Mouse (Mus musculus) ES-Bruce4 (cell line): ENCODE measurements around the gene Tcf19.
A peak's percentile ranks its signal among the peaks of the same experiment; 100 is the strongest.
"Not testable (repeated sequence)": the region's sequence is repeated elsewhere in the genome, so short reads cannot be mapped to it uniquely, and the experiment has no call there.

Experiments used
- CTCF ChIP-seq: IDR thresholded peaks from one replicate; pipeline ENCODE4 v1.8.1; 2011; ENCODE audit warnings: low read depth, low read length
- POLR2A ChIP-seq: IDR thresholded peaks from one replicate; pipeline ENCODE4 v1.8.1; 2011; ENCODE audit warnings: low read length; ENCODE audit not compliant: insufficient read depth

GRCm38 (mm10) chr17:35508279-35508678, 8.3 kb downstream of the Tcf19 start:
- TF ChIP-seq CTCF: peak; percentile 12
- TF ChIP-seq POLR2A: not testable (repeated sequence)
